Mouse (Mus musculus): ENCODE results near the gene Pkd1l2. TPM values are rescaled to one million over a fixed set of nuclear protein-coding genes. Genes with fewer than 3 reads are reported as not detected.

Pkd1l2 gene
- total RNA-seq, 2 experiments from 2014 or later = 0.16 to 0.24 TPM

DNA sequence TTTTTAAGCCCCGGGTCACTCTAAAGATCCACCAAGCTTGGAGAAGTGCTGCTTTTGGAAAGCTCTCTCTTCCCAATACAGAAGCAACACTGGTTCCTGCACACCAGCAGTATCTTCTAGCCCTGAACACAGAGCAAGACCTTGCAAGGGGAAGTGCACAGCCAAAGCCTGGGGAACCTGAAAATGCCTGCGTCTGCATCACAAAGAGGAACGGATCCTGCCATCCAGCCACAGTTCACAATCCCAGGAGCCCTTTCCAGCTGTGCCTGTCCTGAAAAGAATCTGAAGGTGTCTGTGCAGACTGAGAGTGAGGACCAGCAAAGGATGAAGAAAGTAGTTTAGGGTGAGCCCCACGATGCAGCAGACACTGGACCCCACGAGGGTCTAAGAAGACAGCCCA lies 107.2 kb downstream of the Pkd1l2 start:
- DNase-seq (ENCODE audit: low spot score) = no peak

DNA sequence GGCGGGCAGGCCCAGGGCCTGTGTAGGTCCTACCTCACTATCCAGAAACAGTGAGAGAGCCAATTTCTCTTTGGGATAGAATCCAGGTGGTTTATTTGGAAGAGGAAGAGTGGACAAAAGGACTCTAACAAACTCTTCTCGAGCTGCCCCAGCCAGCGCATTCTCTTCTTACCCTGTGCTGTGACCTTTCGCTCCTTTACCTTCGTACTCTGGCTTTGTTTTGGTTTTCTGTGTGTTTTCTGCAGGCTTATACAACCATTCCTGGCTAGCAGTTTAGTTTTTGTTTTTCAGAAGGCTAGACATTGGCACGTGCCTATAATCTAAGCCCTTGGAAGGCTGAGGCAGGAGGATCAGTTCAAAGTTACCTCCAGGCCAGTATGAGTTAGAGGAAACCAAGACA lies 112.7 kb downstream of the Pkd1l2 start:
- DNase-seq (ENCODE audit: low spot score) = no peak

- DNase-seq (ENCODE audit: low spot score) = no peak
Observed at GRCm38 (mm10) chr8:116954415-116954814, 127.8 kb downstream of the Pkd1l2 start.

GRCm38 (mm10) chr8:116952428-116952827 lies 129.8 kb downstream of the Pkd1l2 start:
- DNase-seq (ENCODE audit: low spot score) = no peak

DNA sequence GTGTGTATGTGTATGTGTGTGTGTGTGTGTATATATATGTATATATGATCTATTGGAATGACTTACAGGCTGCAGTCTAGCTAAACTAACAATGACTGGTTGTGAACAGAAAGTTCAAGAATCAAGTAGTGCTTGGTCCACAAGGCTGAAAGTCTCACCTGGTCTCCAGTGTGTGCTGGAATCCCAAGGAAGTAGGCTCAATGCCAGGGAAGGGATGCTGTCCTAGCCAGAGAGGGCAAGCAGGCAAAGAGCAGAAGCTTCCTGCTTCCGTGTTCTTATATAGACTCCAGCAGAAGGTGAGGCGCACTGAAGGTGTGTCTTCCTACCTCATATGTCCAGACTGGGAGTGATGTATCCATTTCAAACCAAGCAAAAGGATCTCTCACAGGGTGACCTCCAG lies 130.5 kb downstream of the Pkd1l2 start:
- no peak for DNase-seq (ENCODE audit: low spot score)

- no peak for DNase-seq (ENCODE audit: low spot score)
Observed at GRCm38 (mm10) chr8:116951369-116951768, 130.9 kb downstream of the Pkd1l2 start.

DNA sequence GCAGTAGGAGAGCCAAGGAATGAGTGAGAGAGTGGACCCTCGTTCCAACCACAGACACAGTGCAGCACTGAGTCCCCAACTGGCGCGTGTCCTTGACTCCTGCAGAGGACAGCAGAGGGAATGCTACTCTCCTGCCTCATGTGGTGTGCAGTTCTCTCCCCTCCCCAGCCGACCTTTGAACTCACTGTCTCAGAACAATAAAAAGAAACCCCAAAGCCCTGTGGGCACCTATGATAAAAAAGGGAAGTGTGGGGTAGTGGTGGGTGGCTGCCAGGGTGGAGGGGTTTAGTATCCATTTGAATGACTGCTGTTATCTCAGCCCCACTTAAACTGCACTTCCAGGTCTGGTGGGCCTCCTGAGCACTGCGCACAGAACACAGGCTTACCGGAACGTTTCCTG lies 134.7 kb downstream of the Pkd1l2 start:
- DNase-seq (ENCODE audit: low spot score) = no peak

- no peak for DNase-seq (ENCODE audit: low spot score)
Observed at GRCm38 (mm10) chr8:116946851-116947250, 135.4 kb downstream of the Pkd1l2 start.

DNA sequence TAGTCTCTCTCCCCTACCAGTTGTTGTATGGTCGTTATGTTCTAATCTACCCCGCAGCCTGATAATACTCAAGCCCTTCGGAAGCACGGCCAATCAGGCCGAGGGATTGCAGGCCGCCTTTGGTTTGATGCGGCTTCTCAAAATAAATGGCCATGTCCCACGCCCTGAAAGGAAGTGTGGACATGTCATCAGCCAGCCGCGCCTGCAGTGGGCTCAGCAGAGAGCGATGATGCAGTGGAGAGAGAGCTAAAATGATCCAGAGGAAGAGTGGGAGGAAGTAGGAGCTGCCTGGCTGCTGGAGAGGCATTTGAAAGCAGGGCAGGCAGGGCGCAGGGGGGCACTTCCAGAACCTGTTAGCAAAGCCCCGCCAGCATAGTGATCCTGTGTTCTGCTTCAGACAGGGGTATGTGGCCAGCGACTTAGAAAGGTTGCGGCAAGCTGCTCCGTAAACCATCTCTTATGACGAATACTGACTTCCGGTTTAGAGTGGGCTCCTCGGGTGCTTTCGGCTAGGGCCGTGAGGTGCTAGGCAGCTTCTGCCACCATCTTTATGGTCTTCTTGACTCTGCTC lies 135.9 kb downstream of the Pkd1l2 start:
- DNase-seq (ENCODE audit: low spot score) = no peak

Other genes with a start within 250 kb of the Pkd1l2 start
- gene Cmc2, start 161.0 kb downstream of the Pkd1l2 start, total RNA-seq (2021) = 10 to 100 TPM; 25.8 to 28.3 TPM
- gene Cenpn, start 160.7 kb downstream of the Pkd1l2 start, total RNA-seq (2021) = under 1 TPM; 0.55 to 0.57 TPM
- 10 to 100 TPM; 24.6 to 29.6 TPM for gene Atmin, start 139.1 kb downstream of the Pkd1l2 start, total RNA-seq (2021)
- under 1 TPM in 1 of 2 experiments, not detected in 1; 0.11 TPM for gene 1700030J22Rik, start 103.5 kb downstream of the Pkd1l2 start, total RNA-seq (2021)
- gene Gcsh, start 88.9 kb downstream of the Pkd1l2 start, total RNA-seq (2021) = 10 to 100 TPM; 45.1 to 47.3 TPM
- under 1 TPM in 1 of 2 experiments, not detected in 1; 0.12 TPM for gene Bco1, start 13.4 kb upstream of the Pkd1l2 start, total RNA-seq (2021)
- 1 to 10 TPM; 4.7 to 5.2 TPM for gene Gan, start 75.7 kb upstream of the Pkd1l2 start, total RNA-seq (2021)
- gene Cmip, start 174.6 kb upstream of the Pkd1l2 start, total RNA-seq (2021) = 1 to 10 TPM; 6.8 to 8.5 TPM

Measured in gastrocnemius, adult 18-20 months (tissue).